Mouse (Mus musculus) CH12.LX (cell line): Measurements from ENCODE around the gene Lurap1.

Experiments used
- CTCF ChIP-seq, 2 experiments: IDR thresholded peaks in 1 of 2; conservative IDR thresholded peaks in 1 of 2; 2 replicates each; pipeline ENCODE4 v1.5.1; 2011 to 2012; ENCODE audit warnings: low read depth in 2 of 2, low read length in 2 of 2, improper control_type of control experiment in 1 of 2, inconsistent platforms in 1 of 2, mild to moderate bottlenecking in 1 of 2, moderate library complexity in 1 of 2
- MAX ChIP-seq: IDR thresholded peaks from 2 replicates; pipeline ENCODE4 v1.6.1; 2011; ENCODE audit warnings: low read length, improper control_type of control experiment
- POLR2A ChIP-seq: IDR thresholded peaks from 2 replicates; pipeline ENCODE4 v1.6.1; 2011; ENCODE audit warnings: low read depth, mild to moderate bottlenecking, improper control_type of control experiment, low read length
- RCOR1 ChIP-seq: conservative IDR thresholded peaks from 2 replicates; pipeline ENCODE4 v1.6.1; 2012; ENCODE audit warnings: low read depth, mild to moderate bottlenecking, inconsistent platforms, low read length, improper control_type of control experiment
- SIN3A ChIP-seq: IDR thresholded peaks from 2 replicates; pipeline ENCODE4 v1.6.1; 2012; ENCODE audit warnings: low read length, improper control_type of control experiment, inconsistent platforms
- USF1 ChIP-seq: IDR thresholded peaks from 2 replicates; pipeline ENCODE4 v1.6.1; 2014; ENCODE audit warnings: low read depth, mild to moderate bottlenecking, inconsistent platforms, low read length, improper control_type of control experiment
- ZMIZ1 ChIP-seq: IDR thresholded peaks from 2 replicates; pipeline ENCODE4 v1.6.1; 2012; ENCODE audit warnings: low read depth, mild to moderate bottlenecking, inconsistent platforms, low read length, improper control_type of control experiment

DNA sequence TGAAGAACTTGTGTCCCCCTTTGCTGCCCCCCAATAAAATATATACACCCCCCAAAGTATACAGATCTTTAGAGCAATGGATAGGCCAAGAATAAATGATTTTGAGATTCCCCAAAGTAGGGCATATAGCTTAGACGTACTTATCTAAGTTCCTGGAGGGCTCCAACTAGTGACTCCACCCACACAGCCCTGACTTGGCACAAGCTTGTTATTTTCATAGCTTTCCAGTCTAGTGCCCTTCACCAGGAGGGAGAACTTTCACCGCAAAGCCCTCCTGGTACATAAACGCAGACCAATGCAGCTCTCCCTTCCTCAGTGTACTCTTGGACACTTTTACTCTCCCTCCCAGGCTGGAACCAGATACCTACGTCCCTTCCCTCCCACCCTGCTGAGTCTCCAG, 11.0 kb upstream of the Lurap1 start:
- TF ChIP-seq POLR2A = no peak; the same call in 1 of the 2 replicates
- TF ChIP-seq CTCF (conservative IDR thresholded peaks at IDR 0.05 in 1 of 2, IDR thresholded peaks at IDR 0.05 in 1 of 2; ENCODE audit: low read depth in 2 of 2, low read length in 2 of 2) = no peak
- no peak for TF ChIP-seq MAX
- no peak for TF ChIP-seq USF1
- no peak for TF ChIP-seq SIN3A
- TF ChIP-seq ZMIZ1 = no peak
- no peak for TF ChIP-seq RCOR1
